Mouse (Mus musculus) liver, embryonic 14.5 days (tissue): Measurements from ENCODE around the gene Chd9. TPM values are rescaled to one million over a fixed set of nuclear protein-coding genes. Genes with fewer than 3 reads are reported as not detected.

ENCODE experiments used
- ATAC-seq: fragments of 200-750 bp; cut with Nextera tagmentation; 2 replicates; pipeline ENCODE4 v1.8.0; 2017; ENCODE audit warnings: moderate number of reproducible peaks, mild to moderate bottlenecking, moderate library complexity; ENCODE audit not compliant: insufficient read depth
- DNase-seq, 3 experiments: peaks; one replicate each; pipeline ENCODE4 v3.0.0-alpha.2; 2012 to 2013; ENCODE audit warnings: low read depth in 3 of 3, low spot score in 3 of 3
- H3K27ac ChIP-seq: fragments of 300-500 bp; sonication (generic); 2 replicates; pipeline ENCODE4 v1.5.1; 2014; ENCODE audit warnings: moderate library complexity, mild to moderate bottlenecking, control low read depth, inconsistent platforms
- H3K27me3 ChIP-seq: fragments of 300-500 bp; sonication (generic); 2 replicates; pipeline ENCODE4 v1.6.1; 2014; ENCODE audit warnings: mild to moderate bottlenecking, low read length, moderate library complexity; ENCODE audit not compliant: control insufficient read depth, insufficient read depth
- H3K36me3 ChIP-seq: fragments of 300-500 bp; sonication (generic); replicated peaks from 2 replicates; pipeline ENCODE4 v1.6.1; 2014; ENCODE audit warnings: low read depth; ENCODE audit not compliant: control insufficient read depth, insufficient read depth
- H3K4me1 ChIP-seq, 2 experiments: fragments of 200-500 bp in 1 of 2; fragments of 300-500 bp in 1 of 2; sonication (generic) in 1 of 2; replicated peaks; 2 replicates each; pipeline ENCODE4 v1.6.1; 2012 to 2014; ENCODE audit warnings: antibody characterized with exemption in 1 of 2, inconsistent platforms in 1 of 2, low read length in 1 of 2; ENCODE audit not compliant: control insufficient read depth in 2 of 2, insufficient read depth in 2 of 2
- H3K4me2 ChIP-seq: fragments of 300-500 bp; sonication (generic); 2 replicates; pipeline ENCODE4 v1.6.1; 2014; ENCODE audit warnings: low read depth, mild to moderate bottlenecking, control low read depth, moderate library complexity
- H3K4me3 ChIP-seq, 2 experiments: fragments of 200-500 bp in 1 of 2; fragments of 300-500 bp in 1 of 2; sonication (generic) in 1 of 2; 2 replicates each; pipeline ENCODE4 v1.5.1; 2012 to 2014; ENCODE audit warnings: low read depth in 2 of 2, low read length in 2 of 2, mild to moderate bottlenecking in 2 of 2, control low read depth in 1 of 2, inconsistent platforms in 1 of 2, moderate library complexity in 1 of 2; ENCODE audit not compliant: insufficient read depth in 1 of 2
- H3K9ac ChIP-seq: fragments of 300-500 bp; sonication (generic); replicated peaks from 2 replicates; pipeline ENCODE4 v1.6.1; 2014; ENCODE audit warnings: mild to moderate bottlenecking, control low read depth, moderate library complexity
- H3K9me3 ChIP-seq: fragments of 300-500 bp; sonication (generic); 2 replicates; pipeline ENCODE4 v1.6.1; 2016; ENCODE audit warnings: low read length, mixed read lengths; ENCODE audit not compliant: control insufficient read depth
- CTCF ChIP-seq: IDR thresholded peaks from 2 replicates; pipeline ENCODE4 v1.5.1; 2016; ENCODE audit warnings: antibody characterized with exemption, low read depth, control low read depth
- EP300 ChIP-seq: IDR thresholded peaks from 2 replicates; pipeline ENCODE4 v1.6.1; 2016; ENCODE audit warnings: antibody characterized with exemption, low read depth
- WGBS: fragments of 180-500 bp; shearing (Covaris S2); extraction: QIAGEN DNeasy Blood & Tissue Kit; methylation state at CpG from one replicate; pipeline ENCODE4 v1.1.7; 2014; ENCODE audit not compliant: insufficient replicate concordance; 5-methylcytosine and 5-hydroxymethylcytosine counted together
- polyA plus RNA-seq, 2 experiments: library from polyadenylated mRNA; depleted of rRNA in 1 of 2; stranded (reverse) in 1 of 2; unstranded in 1 of 2; fragments of >200 nt; fragmentation: Nextera tagmentation in 1 of 2; extraction: Ambion mirVana in 1 of 2; gene quantifications; 2 replicates each; pipeline versions ENCODE4 v1.2.1 to v1.2.3; 2012 to 2014

Chd9 gene
- polyA plus RNA-seq, 2 experiments: 6.4 to 12.2 TPM

DNA sequence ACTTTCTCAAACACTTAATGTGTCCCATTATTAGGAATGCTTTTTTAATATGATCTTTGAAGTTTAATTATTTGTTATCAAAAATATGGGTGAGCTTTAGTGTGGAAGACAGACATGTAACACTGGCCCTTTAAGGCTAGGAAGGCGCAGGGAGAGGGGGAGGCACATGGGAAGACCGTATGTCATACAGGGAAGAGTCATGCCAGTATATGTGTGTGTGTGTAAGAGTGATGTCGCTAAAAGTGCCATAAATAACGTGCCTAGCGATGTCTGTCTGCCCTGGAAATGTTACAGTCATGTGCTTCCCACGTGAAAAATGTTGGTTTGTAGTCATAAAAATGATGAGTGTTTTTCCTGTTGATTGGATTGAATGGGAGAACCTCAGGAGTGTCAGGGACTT, 208.8 kb downstream of the Chd9 start:
- Histone ChIP-seq H3K9me3 (no peaks in the 10 kb centered on the region), H3K4me3 (no peak overlapping the region), H3K27me3 (no peaks in the 10 kb centered on the region), H3K9ac (no peak overlapping the region), H3K4me1 (no peaks in the 10 kb centered on the region), H3K27ac (no peak overlapping the region), H3K4me2 (no peak overlapping the region), H3K36me3 (peaks cover 11% of the 10 kb centered on the region)
- ATAC-seq (no peak), DNase-seq (no peak)
- TF ChIP-seq CTCF: no peak
- no peak for TF ChIP-seq EP300
- WGBS: 69% methylated on average over 6 of the region's 6 CpGs

DNA sequence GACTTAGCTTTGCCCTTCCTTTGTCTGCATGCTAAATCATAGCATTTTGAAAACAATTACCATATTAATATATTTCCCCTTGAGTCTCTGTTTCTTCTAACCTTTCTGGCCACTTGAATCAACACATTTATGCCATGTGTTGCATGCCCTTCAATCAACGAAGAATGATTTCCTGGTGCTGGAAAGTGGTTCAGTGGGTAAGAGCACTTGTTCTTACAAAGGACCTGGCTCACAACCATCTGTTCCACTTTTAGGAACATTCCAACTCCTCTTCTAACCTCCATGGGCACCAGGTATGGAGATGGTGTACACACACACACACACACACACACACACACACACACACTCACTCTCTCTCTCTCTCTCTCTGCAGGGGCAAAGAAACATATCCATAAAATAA, 210.5 kb downstream of the Chd9 start:
- H3K27ac ChIP-seq: no peak overlapping the region
- no peak overlapping the region for H3K9ac ChIP-seq
- ATAC-seq (no peak), DNase-seq (no peak)
- no peaks in the 10 kb centered on the region for H3K9me3 ChIP-seq
- no peak overlapping the region for H3K4me2 ChIP-seq
- H3K36me3 ChIP-seq: peaks cover 12% of the 10 kb centered on the region
- no peaks in the 10 kb centered on the region for H3K4me1 ChIP-seq
- no peak for TF ChIP-seq EP300
- TF ChIP-seq CTCF: no peak
- 71% methylated on average over 1 of the region's 1 CpGs for whole genome bisulfite sequencing
- no peaks in the 10 kb centered on the region for H3K27me3 ChIP-seq
- H3K4me3 ChIP-seq: no peak overlapping the region

DNA sequence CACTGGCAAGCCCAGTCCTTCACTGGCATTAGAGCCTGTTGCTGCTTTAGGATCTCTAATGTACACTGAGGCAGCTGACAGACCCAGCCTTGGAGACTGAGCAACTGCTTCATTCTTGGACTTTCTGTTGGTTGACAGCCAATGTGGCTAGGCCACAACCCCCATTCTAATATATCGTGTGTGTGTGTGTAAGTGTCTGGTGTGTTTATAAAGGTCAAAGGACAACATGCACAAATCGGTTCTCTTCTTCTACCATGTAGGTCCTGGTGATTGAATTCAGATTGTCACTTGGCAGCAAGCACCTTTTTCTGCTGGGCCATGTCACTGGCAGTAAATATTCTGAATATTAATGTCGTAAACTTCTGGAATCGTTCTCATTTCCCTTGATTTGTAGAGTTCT, 218.2 kb downstream of the Chd9 start:
- ATAC-seq (no peak), DNase-seq (no peak)
- no peak overlapping the region for H3K27ac ChIP-seq
- no peak overlapping the region for H3K9ac ChIP-seq
- no peaks in the 10 kb centered on the region for H3K4me1 ChIP-seq
- TF ChIP-seq EP300 (no peak), CTCF (no peak)
- H3K4me2 ChIP-seq: no peak overlapping the region
- no peak overlapping the region for H3K4me3 ChIP-seq
- peaks cover 7% of the 10 kb centered on the region for H3K36me3 ChIP-seq
- no peaks in the 10 kb centered on the region for H3K9me3 ChIP-seq
- H3K27me3 ChIP-seq: no peaks in the 10 kb centered on the region
- 74% methylated on average over 4 of the region's 4 CpGs for WGBS

DNA sequence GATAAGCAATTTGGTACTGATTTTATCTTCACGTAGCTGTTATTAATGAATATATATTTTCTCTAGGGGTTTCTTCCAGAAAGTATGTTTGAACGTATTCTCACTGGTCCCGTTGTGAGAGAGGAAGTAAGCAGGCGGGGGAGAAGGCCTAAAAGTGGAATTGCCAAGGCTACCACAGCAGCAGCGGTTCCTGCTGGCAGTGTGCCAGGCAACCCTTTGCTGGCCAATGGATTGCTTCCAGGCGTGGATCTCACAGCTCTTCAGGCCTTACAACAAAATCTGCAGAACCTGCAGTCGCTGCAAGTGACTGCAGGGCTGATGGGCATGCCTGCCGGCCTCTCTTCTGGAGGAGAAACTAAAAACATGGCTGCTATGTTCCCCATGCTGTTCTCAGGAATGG, 222.9 kb downstream of the Chd9 start:
- TF ChIP-seq EP300: no peak
- Histone ChIP-seq H3K27me3 (no peaks in the 10 kb centered on the region), H3K9ac (no peak overlapping the region), H3K9me3 (no peaks in the 10 kb centered on the region), H3K27ac (no peak overlapping the region), H3K4me2 (no peak overlapping the region), H3K4me3 (no peak overlapping the region), H3K4me1 (no peaks in the 10 kb centered on the region), H3K36me3 (peaks cover 6% of the 10 kb centered on the region; the same call in 1 of the 2 replicates)
- no peak for DNase-seq
- WGBS: 58% methylated on average over 8 of the region's 8 CpGs
- no peak for ATAC-seq

DNA sequence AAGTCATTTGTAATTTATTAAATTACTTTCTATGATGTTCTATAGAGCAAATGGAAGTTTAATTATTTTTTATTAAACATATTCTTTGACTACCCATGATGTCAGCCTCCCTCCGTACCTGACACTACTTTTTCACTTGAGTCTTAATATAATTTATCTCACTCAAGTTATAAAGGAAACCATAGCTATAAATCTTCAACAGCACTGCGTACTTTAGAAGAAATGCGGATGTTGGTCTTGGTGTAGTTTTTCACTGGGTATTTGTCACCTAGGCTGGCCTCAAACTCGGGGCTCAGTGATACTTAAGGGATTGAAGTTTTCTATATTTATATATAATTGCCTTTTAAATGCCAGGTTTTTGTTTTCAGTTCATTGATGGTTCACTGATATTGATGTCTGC, 226.3 kb downstream of the Chd9 start:
- Histone ChIP-seq H3K9ac (no peak overlapping the region), H3K27me3 (no peaks in the 10 kb centered on the region), H3K9me3 (no peaks in the 10 kb centered on the region), H3K27ac (no peak overlapping the region), H3K4me2 (no peak overlapping the region), H3K4me3 (no peak overlapping the region), H3K4me1 (no peaks in the 10 kb centered on the region), H3K36me3 (peaks cover 6% of the 10 kb centered on the region; the same call in 1 of the 2 replicates)
- no peak for DNase-seq
- no peak for ATAC-seq
- no peak for TF ChIP-seq CTCF
- no peak for TF ChIP-seq EP300
- 76% methylated on average over 4 of the region's 4 CpGs for WGBS
